Mouse (Mus musculus) ES-Bruce4 (cell line): ENCODE data around the gene Lmbrd2. TPM values are rescaled to one million over a fixed set of nuclear protein-coding genes. Genes with fewer than 3 reads are reported as not detected.

Experiments
- H3K27ac ChIP-seq: 2 replicates; pipeline ENCODE4 v1.5.1; 2012; ENCODE audit warnings: low read length, inconsistent platforms; ENCODE audit not compliant: insufficient read depth
- H3K27me3 ChIP-seq: 2 replicates; pipeline ENCODE4 v1.6.1; 2012; ENCODE audit warnings: mild to moderate bottlenecking, low read length, inconsistent platforms; ENCODE audit not compliant: control insufficient read depth, poor library complexity, insufficient read depth, severe bottlenecking
- H3K36me3 ChIP-seq: 2 replicates; pipeline ENCODE4 v1.6.1; 2012; ENCODE audit warnings: inconsistent platforms, mild to moderate bottlenecking, low read length, moderate library complexity; ENCODE audit not compliant: control insufficient read depth, poor library complexity, insufficient read depth, severe bottlenecking
- H3K4me1 ChIP-seq: one replicate; pipeline ENCODE4 v1.8.1; 2011; ENCODE audit warnings: low read length; ENCODE audit not compliant: control insufficient read depth, insufficient read depth
- H3K4me3 ChIP-seq: 2 replicates; pipeline ENCODE4 v1.5.1; 2011; ENCODE audit warnings: low read depth, mild to moderate bottlenecking, low read length
- H3K9ac ChIP-seq: 2 replicates; pipeline ENCODE4 v1.6.1; 2012; ENCODE audit warnings: low read depth, mild to moderate bottlenecking, inconsistent platforms; ENCODE audit not compliant: poor library complexity, severe bottlenecking
- H3K9me3 ChIP-seq: replicated peaks from 2 replicates; pipeline ENCODE4 v1.6.1; 2012; ENCODE audit warnings: mild to moderate bottlenecking, low read length, inconsistent platforms; ENCODE audit not compliant: control insufficient read depth, poor library complexity, insufficient read depth, severe bottlenecking
- CTCF ChIP-seq: IDR thresholded peaks from one replicate; pipeline ENCODE4 v1.8.1; 2011; ENCODE audit warnings: low read depth, low read length
- EP300 ChIP-seq: IDR thresholded peaks from 2 replicates; pipeline ENCODE4 v1.6.1; 2011; ENCODE audit warnings: low read depth, low read length; ENCODE audit not compliant: insufficient read depth
- POLR2A ChIP-seq: IDR thresholded peaks from one replicate; pipeline ENCODE4 v1.8.1; 2011; ENCODE audit warnings: low read length; ENCODE audit not compliant: insufficient read depth
- polyA plus RNA-seq: library from polyadenylated mRNA; stranded (reverse); fragments of >200 nt; gene quantifications from 2 replicates; pipeline ENCODE4 v1.2.4, GENCODE M21; 2011; ENCODE audit warnings: low read depth; ENCODE audit not compliant: missing spikeins, insufficient read depth, insufficient read length

Lmbrd2 gene
- 31.7 and 35.6 TPM in 2 replicates for polyA plus RNA-seq

DNA sequence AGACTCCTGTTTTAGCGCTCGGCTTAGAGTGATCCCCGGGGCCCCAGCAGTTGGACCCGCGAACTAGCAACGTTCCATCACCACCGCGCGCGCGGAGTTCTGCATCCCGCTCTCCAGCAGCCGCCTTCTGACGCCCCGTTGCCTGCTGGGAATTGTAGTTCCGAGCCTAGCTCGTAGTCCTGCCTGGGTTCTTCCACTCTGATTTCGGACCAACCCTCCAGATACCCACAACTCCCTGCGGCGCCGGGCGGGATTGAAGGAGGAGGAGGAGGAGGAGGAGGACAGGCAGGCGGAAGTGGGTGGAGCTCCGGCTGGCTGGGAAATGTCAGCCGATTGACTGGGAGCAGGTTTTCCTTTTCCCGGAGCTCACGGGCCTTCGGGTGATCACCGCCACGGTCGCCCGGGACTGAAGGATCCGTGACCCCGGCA lies at the start of gene Lmbrd2:
Lmbrd2 (plus strand) TSS at position 299 of the 429 bp plus-strand sequence.
- Histone ChIP-seq H3K27me3 (no peaks in the 10 kb centered on the region), H3K4me3 (peak within 1 kb of the TSS; percentile 81), H3K27ac (peak within 1 kb of the TSS; percentile 73), H3K4me1 (no peaks in the 10 kb centered on the region), H3K9ac (peak within 1 kb of the TSS; percentile 69), H3K9me3 (no peaks in the 10 kb centered on the region), H3K36me3 (peaks cover 17% of the 10 kb centered on the region)
- TF ChIP-seq POLR2A (peak; percentile 9), CTCF (no peak)

DNA sequence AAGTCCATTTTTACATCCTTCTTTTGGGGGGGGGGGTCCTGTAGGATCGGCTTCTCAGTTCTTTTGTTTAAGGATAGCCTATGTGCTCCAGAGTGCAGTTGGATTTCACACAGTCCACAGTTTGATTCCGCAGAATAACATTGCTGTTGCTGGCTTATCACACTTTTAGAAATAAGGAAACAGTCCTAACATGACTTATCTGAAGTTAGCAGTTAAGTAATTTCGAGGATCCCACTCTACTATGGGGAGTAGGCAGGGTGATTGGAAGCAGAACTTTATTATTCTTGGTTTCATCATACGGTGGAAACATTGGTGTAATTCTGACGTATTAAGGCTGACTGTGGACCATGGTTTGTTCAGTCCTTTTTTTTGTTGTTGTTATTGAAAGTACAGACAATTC lies 49.7 kb upstream of the Lmbrd2 start:
- Histone ChIP-seq H3K9ac (no peak overlapping the region), H3K27me3 (no peaks in the 10 kb centered on the region), H3K27ac (no peak overlapping the region), H3K4me1 (no peaks in the 10 kb centered on the region), H3K4me3 (no peak overlapping the region), H3K9me3 (no peaks in the 10 kb centered on the region; the same call in 1 of the 2 replicates), H3K36me3 (0 out of 2 replicates have a peak, but pooled peaks cover 3% of the 10 kb centered on the region)
- TF ChIP-seq EP300, result no peak

DNA sequence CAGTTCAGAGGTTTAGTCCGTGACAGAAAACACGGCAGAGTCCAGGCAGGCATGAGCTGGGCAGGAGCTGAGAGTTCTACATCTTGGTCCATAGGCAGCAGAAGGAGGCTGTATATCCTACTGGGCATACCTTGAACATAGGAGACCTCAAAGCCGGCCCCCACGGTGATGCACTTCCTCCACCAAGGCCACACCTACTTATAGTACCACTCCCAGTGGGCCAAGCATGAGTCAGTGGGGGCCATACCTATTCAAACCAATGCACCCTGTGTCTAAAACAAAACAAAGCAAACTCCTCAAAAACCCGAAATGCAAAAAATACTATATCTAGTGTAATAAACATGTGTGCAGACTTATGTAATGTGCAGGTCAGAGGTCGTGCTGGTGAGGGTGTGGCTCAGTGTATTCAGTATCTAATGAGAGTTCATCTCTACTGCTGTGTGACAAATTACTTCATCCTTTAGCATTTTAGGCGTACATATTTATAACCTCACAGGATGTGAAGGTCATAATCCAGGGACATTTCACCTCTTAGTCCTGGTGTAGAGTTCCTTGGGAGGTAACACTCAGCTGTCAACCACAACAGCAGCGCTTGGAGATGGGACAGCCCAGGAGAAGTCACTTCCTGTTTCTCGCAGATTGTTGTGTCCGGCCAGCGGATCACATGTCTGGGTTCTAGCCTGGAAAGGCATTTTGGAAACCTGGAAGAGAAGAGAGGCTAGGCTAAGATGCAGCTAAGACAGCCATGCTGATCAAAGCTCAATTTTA lies 46.6 kb upstream of the Lmbrd2 start:
- H3K9me3 ChIP-seq, result no peaks in the 10 kb centered on the region; the same call in 1 of the 2 replicates

DNA sequence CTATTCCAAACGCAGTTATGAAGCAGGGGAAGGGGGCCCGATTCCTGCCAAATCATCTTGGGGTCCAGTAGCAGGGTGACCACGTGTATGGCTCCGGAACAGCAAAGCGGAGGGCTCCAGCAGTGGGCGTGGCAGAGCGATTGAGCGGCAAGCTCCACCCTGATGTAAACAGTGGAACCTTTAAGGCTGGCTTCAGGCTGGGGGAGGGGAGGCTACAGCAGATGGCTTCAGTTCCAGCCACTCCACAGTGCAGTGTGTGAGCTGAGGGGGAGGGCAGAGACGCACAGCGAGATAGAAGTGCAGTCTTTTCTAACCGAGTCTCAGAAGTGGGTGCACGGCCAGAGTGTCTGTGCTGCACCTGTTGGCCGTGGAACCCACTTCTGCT lies 46.0 kb upstream of the Lmbrd2 start:
- TF ChIP-seq POLR2A (no peak), CTCF (no peak), EP300 (peak; percentile 91)
- Histone ChIP-seq H3K9me3 (no peaks in the 10 kb centered on the region; the same call in 1 of the 2 replicates), H3K4me1 (no peaks in the 10 kb centered on the region), H3K36me3 (peaks cover 7% of the 10 kb centered on the region), H3K9ac (no peak overlapping the region), H3K27me3 (no peaks in the 10 kb centered on the region), H3K27ac (peak overlapping the region; percentile 58), H3K4me3 (peak overlapping the region; percentile 48)

More for the DNA sequence above, 46.6 kb upstream of the Lmbrd2 start:
- TF ChIP-seq CTCF (no peak), EP300 (no peak), POLR2A (no peak)
- Histone ChIP-seq H3K4me1 (no peaks in the 10 kb centered on the region), H3K27ac (0 out of 2 replicates have a peak overlapping the region, but pooled peaks have one; percentile 2), H3K9ac (no peak overlapping the region), H3K27me3 (no peaks in the 10 kb centered on the region), H3K4me3 (peak overlapping the region; percentile 21), H3K36me3 (peaks cover 7% of the 10 kb centered on the region)

DNA sequence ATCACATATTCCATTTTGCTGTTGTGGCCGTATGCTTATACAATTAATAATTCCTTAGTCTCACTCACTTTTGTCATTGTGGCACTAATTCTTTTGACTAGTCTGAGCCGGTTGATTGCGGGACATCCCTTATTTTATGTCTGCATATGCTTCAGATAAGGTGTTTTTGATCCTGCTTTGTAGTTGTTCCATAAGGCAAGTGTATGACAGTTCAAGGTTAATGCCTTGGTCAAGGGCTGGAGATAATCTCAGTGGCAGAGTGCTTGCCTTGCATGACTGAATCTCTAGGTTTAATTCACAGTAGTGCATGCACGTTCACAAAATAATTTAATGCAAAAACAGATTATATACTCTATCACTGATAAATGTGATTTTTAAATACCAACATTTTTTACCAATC lies 43.5 kb upstream of the Lmbrd2 start:
- Histone ChIP-seq H3K4me1 (no peaks in the 10 kb centered on the region), H3K36me3 (peaks cover 12% of the 10 kb centered on the region), H3K4me3 (no peak overlapping the region), H3K27me3 (no peaks in the 10 kb centered on the region), H3K9ac (no peak overlapping the region), H3K9me3 (no peaks in the 10 kb centered on the region; the same call in 1 of the 2 replicates), H3K27ac (no peak overlapping the region)
- TF ChIP-seq CTCF (no peak), POLR2A (no peak), EP300 (no peak)

DNA sequence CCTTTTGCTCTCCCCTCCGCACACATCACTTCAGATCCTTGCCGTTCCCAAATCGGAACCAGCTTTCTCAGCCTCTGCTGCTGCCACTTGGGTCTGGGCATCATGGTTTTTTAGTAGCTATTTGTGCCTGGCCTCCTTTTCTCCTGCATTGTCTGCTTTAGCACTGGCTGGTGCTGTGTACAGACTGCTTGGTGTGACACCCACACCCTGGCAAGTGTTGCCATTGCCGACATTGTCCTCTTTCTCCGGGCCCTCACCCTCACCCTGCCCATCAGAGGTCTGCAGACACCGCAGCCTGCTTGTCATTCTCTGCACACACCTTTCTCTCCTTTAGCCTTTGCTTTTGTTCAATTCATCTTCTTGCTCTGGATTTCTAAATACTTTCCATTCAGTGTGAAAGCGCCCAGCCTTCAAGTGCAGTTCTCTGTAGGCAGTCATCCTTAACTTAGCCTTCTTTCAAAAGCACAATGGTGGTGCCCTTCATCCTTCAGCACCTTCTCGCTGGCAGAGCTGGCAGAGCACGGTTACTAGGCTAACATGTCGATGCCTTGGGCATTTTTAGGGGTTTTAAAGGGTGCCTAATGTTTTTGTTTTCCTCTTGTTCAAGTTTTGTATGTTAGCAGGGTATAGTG lies 39.8 kb upstream of the Lmbrd2 start:
- H3K9me3 ChIP-seq, result no peaks in the 10 kb centered on the region
- H3K27ac ChIP-seq, result no peak overlapping the region
- no peak overlapping the region for H3K4me3 ChIP-seq
- H3K4me1 ChIP-seq, result no peaks in the 10 kb centered on the region
- H3K9ac ChIP-seq, result no peak overlapping the region
- H3K27me3 ChIP-seq, result no peaks in the 10 kb centered on the region
- TF ChIP-seq EP300 (no peak), CTCF (no peak), POLR2A (no peak)
- peaks cover 26% of the 10 kb centered on the region for H3K36me3 ChIP-seq
